Mouse (Mus musculus): ENCODE measurements around the gene Lysmd2.

GRCm38 (mm10) chr9:75618836-75619400 lies 6.6 kb upstream of the Lysmd2 start:
- TF ChIP-seq POLR2A (IDR thresholded peaks at IDR 0.05; ENCODE audit: borderline replicate concordance, insufficient read depth, low read length) (no peak), CTCF (IDR thresholded peaks at IDR 0.05; ENCODE audit: borderline replicate concordance, insufficient read depth, low read depth, low read length) (no peak)

All from cerebellum, adult 2 months (tissue).